Mouse (Mus musculus) olfactory bulb, adult 2 months (tissue): ENCODE results near the gene Fundc1.

Experiments
- CTCF ChIP-seq: fragments of 200-500 bp; IDR thresholded peaks from 2 replicates; pipeline ENCODE4 v1.5.1; 2012; ENCODE audit warnings: low read depth, mild to moderate bottlenecking, low read length, moderate library complexity; ENCODE audit not compliant: insufficient read depth
- POLR2A ChIP-seq: fragments of 200-500 bp; IDR thresholded peaks from 2 replicates; pipeline ENCODE4 v1.6.1; 2012; ENCODE audit warnings: mild to moderate bottlenecking, low read depth, low read length, moderate library complexity; ENCODE audit not compliant: insufficient read depth

DNA sequence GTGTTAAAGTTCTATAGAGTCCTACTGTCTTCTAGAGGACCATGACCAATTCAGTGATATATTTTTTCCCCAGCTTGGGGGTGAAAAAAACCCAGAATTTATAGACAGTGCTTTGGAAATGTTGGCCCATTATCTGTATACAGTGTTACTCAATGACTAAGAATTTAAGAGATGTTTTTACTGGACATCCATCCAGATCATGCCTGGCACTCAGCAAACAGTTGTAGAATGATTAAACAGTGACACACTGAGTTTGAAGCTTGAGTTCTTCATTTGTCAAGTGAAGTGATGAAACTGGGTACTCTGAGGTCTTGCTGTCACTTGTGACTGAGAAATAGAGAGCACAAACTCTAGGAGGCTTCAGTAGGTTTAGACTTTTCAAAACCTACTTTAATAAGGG, 21.2 kb upstream of the Fundc1 start:
- TF ChIP-seq CTCF (no peak), POLR2A (no peak)
